Mouse (Mus musculus): Measurements from ENCODE around the gene Ccdc78. TPM values are rescaled to one million over a fixed set of nuclear protein-coding genes. Genes with fewer than 3 reads are reported as not detected.
A peak's percentile ranks its signal among the peaks of the same experiment; 100 is the strongest.

The Ccdc78 gene
- polyA plus RNA-seq, 1 experiment from 2014 or later = 0.18 TPM

DNA sequence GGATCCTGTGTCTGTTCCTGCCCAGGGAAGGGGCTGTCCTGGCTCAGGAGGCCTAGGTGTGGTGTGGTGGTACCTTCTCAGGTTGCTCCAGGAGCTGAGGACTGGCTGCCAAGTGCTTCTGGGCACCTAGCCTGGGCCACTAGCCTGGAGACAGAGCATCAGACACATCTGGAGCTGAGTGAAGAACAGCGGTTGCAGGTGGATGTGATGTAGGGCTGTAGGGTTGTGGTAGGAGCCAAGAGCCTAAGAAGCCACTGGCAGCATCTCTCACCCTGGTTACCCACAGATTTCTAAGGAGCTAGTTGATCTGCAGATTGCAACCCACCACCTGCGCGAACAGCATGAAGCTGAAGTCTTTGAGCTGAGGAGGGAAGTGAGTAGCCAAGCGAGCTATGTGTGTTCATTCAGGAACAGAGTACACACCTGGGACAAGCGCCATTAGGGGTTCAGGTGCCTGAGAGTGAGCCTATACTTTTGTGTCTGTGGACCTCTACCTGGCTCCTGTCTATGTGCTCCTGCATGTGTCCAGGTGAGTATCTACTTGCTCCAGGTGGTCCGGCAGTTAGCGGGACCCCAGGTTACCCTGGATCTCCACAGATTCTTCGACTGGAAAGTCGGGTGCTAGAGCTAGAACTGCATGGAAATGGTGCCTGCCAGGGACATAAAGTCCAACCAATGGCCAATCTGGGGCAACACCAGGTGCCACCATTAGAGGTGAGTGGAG, 563 bp downstream of the Ccdc78 start:
- peaks cover 22% of the 10 kb centered on the region for H3K4me1 ChIP-seq (ENCODE audit: control insufficient read depth, insufficient read depth, low read length)
- no peaks in the 10 kb centered on the region for H3K27me3 ChIP-seq (ENCODE audit: control insufficient read depth, insufficient read depth, low read length)
- no peak overlapping the region for H3K27ac ChIP-seq (replicated peaks; ENCODE audit: low read depth, low read length)
- no peak overlapping the region for H3K4me2 ChIP-seq (ENCODE audit: low read length)
- H3K4me3 ChIP-seq (replicated peaks; ENCODE audit: low read depth, low read length) = no peak overlapping the region
- DNase-seq = no peak
- ATAC-seq (ENCODE audit: low FRiP score, low TSS enrichment) = no peak
- no peaks in the 10 kb centered on the region for H3K9me3 ChIP-seq (ENCODE audit: control insufficient read depth, low read length)
- H3K36me3 ChIP-seq (ENCODE audit: control insufficient read depth, insufficient read depth, low read length) = peaks cover 35% of the 10 kb centered on the region
- WGBS = 90% methylated on average over 9 of the region's 9 CpGs
- H3K9ac ChIP-seq (replicated peaks; ENCODE audit: low read length) = no peak overlapping the region

DNA sequence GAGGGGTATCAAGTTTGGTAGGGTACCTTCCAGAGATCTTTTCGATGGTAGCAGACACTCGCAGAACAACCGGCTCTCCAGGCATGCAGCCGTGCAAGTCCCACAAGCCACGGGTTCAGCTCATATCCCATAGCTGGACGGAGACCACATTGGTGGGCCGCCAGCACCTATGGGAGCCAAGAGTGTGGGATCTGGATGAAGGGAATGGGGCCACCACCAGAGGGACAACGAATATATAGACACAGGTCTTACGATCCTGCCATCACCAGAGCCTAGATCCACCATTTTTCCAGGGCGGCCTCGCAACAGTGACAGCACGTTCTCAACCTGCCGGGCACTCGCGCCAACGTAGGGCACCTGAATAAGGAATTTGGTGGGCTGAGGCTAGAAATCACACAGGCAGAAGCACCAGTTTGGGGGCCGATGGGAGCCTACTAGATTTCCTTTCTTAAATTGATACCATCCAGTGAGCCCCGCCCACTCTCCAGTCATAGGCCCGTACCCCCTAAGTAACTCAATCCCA, 5.0 kb downstream of the Ccdc78 start:
- peak overlapping the region; percentile 76 for H3K9ac ChIP-seq (replicated peaks; ENCODE audit: low read length)
- WGBS = 27% methylated on average over 19 of the region's 19 CpGs
- H3K4me2 ChIP-seq (ENCODE audit: low read length) = peak overlapping the region; percentile 91
- no peaks in the 10 kb centered on the region for H3K9me3 ChIP-seq (ENCODE audit: control insufficient read depth, low read length)
- peaks cover 39% of the 10 kb centered on the region for H3K4me1 ChIP-seq (ENCODE audit: control insufficient read depth, insufficient read depth, low read length)
- ATAC-seq (ENCODE audit: low FRiP score, low TSS enrichment) = no peak
- peaks cover 13% of the 10 kb centered on the region for H3K36me3 ChIP-seq (ENCODE audit: control insufficient read depth, insufficient read depth, low read length)
- no peak for DNase-seq
- peak overlapping the region; percentile 73 for H3K4me3 ChIP-seq (replicated peaks; ENCODE audit: low read depth, low read length)
- peak overlapping the region; percentile 91; the same call in 1 of the 2 replicates for H3K27ac ChIP-seq (replicated peaks; ENCODE audit: low read depth, low read length)
- no peaks in the 10 kb centered on the region for H3K27me3 ChIP-seq (ENCODE audit: control insufficient read depth, insufficient read depth, low read length)

DNA sequence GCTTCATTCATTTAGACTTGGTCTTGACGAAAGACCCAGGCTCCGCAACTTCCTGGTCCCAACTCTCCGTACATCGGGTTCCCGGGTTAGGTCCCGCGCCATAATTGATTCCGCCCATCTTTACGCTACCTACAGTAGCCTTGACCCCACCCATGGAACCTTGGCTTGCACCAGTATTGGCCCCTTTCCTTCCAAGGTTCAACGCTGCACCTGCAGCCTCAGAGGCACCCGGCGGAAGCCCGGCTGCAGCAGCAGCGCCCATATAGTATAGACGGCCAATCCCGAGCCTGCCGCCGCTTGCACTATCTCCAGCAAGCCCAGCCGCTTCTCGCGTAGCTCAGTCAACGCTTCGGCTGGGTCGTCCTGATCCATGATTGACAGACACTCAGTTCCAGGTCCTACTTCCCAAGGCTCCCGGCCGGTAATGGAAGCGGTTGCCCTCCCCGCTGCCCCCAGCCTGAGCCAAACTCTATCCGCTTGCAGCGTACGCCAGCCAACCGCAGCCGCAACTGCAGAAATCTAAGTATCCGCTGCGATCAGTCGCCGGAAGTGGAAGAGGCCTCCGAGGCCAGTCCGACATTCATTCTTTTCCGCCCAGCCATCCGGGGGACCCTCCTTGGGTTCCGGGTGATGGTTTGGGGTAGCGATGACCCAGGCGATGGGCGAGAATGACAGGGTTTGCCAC, 5.6 kb downstream of the Ccdc78 start:
- Histone ChIP-seq H3K27me3 (ENCODE audit: control insufficient read depth, insufficient read depth, low read length) (no peaks in the 10 kb centered on the region), H3K27ac (replicated peaks; ENCODE audit: low read depth, low read length) (peak overlapping the region; percentile 91), H3K4me3 (replicated peaks; ENCODE audit: low read depth, low read length) (peak overlapping the region; percentile 73), H3K4me2 (ENCODE audit: low read length) (peak overlapping the region; percentile 91), H3K4me1 (ENCODE audit: control insufficient read depth, insufficient read depth, low read length) (peaks cover 45% of the 10 kb centered on the region), H3K9me3 (ENCODE audit: control insufficient read depth, low read length) (no peaks in the 10 kb centered on the region), H3K9ac (replicated peaks; ENCODE audit: low read length) (peak overlapping the region; percentile 76), H3K36me3 (ENCODE audit: control insufficient read depth, insufficient read depth, low read length) (peaks cover 13% of the 10 kb centered on the region)
- under 1% methylated on average over 45 of the region's 45 CpGs for WGBS
- DNase-seq (peak; percentile 92), ATAC-seq (ENCODE audit: low FRiP score, low TSS enrichment) (peak; percentile 62)

DNA sequence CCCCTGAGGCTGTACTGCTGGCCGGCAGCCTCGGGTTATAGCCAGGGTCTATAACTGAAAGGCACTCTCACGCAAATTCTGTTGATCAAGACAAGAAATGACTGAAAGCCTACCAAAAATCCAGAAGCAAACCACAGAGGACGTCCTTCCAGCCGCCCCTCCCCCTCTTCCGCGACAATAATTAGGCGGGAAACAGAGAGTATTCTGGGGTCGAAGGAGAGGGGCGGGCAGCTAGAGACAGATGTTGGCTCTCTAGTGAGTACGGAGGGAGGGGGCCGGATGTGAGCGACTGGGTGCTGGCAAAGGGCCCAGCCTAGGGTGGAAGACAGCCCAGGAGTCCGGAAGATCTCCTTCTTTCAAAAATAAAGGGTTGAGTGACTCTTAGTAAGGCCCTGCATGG, 6.2 kb downstream of the Ccdc78 start, which contains the start of gene Fam173a:
Gene Fam173a, minus strand, starts transcription at position 287 of the 400 bp plus-strand sequence.
- Histone ChIP-seq H3K4me3 (replicated peaks; ENCODE audit: low read depth, low read length) (peak within 1 kb of the TSS; percentile 73), H3K4me1 (ENCODE audit: control insufficient read depth, insufficient read depth, low read length) (peaks cover 46% of the 10 kb centered on the region), H3K36me3 (ENCODE audit: control insufficient read depth, insufficient read depth, low read length) (peaks cover 13% of the 10 kb centered on the region), H3K9me3 (ENCODE audit: control insufficient read depth, low read length) (no peaks in the 10 kb centered on the region), H3K4me2 (ENCODE audit: low read length) (peak within 1 kb of the TSS; percentile 91), H3K27ac (replicated peaks; ENCODE audit: low read depth, low read length) (peak within 1 kb of the TSS; percentile 91), H3K27me3 (ENCODE audit: control insufficient read depth, insufficient read depth, low read length) (no peaks in the 10 kb centered on the region), H3K9ac (replicated peaks; ENCODE audit: low read length) (peak within 1 kb of the TSS; percentile 76)
- under 1% methylated on average over 14 of the region's 14 CpGs for WGBS
- ATAC-seq (ENCODE audit: low FRiP score, low TSS enrichment) = peak; percentile 24; the same call in 1 of the 2 replicates
- peak; percentile 73 for DNase-seq

DNA sequence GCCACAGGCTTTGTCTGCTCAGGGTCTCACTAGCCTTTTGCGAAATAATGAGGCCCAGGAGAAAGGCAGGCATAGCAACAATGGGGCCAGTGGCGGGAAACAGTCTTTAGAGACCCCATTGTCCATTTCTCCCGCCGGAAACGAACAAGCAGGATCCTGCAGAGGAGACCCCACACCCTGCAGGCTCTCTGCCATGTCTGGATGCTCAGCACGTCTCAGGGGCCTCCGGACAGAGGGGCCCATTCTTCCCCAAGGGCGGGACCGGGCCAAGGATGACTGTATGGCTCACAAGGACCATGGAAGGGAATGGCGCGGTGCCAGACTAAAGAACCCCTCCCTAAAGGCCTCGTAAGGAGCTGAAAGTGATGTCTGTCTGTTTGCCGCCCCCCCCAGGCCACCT, 7.8 kb downstream of the Ccdc78 start:
- WGBS = 8% methylated on average over 13 of the region's 13 CpGs
- peaks cover 8% of the 10 kb centered on the region for H3K36me3 ChIP-seq (ENCODE audit: control insufficient read depth, insufficient read depth, low read length)
- H3K4me3 ChIP-seq (replicated peaks; ENCODE audit: low read depth, low read length) = no peak overlapping the region
- peak overlapping the region; percentile 55; the same call in 1 of the 2 replicates for H3K27ac ChIP-seq (replicated peaks; ENCODE audit: low read depth, low read length)
- H3K9ac ChIP-seq (replicated peaks; ENCODE audit: low read length) = no peak overlapping the region
- ATAC-seq (ENCODE audit: low FRiP score, low TSS enrichment) (no peak), DNase-seq (peak; percentile 54)
- peak overlapping the region; percentile 76 for H3K4me2 ChIP-seq (ENCODE audit: low read length)
- H3K4me1 ChIP-seq (ENCODE audit: control insufficient read depth, insufficient read depth, low read length) = peaks cover 46% of the 10 kb centered on the region
- H3K27me3 ChIP-seq (ENCODE audit: control insufficient read depth, insufficient read depth, low read length) = no peaks in the 10 kb centered on the region
- no peaks in the 10 kb centered on the region for H3K9me3 ChIP-seq (ENCODE audit: control insufficient read depth, low read length)

DNA sequence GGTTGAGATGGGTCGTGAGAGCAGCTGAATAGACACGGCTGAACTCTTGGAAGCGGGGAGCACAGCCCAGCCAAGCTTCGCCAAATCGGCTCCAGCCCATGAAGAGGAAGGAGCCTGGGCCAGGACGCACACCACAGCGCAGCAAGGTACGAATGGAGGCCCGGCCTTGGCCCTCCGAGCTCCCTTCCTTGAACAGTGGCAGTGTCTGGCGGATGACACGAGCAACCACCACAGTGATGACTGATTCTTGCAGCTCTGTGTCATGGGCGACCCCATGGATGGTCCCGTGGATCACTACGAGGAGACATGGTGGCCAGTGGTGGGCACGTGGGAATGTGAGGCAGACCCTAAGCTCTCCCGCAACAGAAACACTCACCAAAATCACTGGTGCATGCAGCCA, 8.6 kb downstream of the Ccdc78 start:
- Histone ChIP-seq H3K4me3 (replicated peaks; ENCODE audit: low read depth, low read length) (peak overlapping the region; percentile 46), H3K9ac (replicated peaks; ENCODE audit: low read length) (no peak overlapping the region; the same call in 1 of the 2 replicates), H3K9me3 (ENCODE audit: control insufficient read depth, low read length) (no peaks in the 10 kb centered on the region), H3K4me1 (ENCODE audit: control insufficient read depth, insufficient read depth, low read length) (peaks cover 46% of the 10 kb centered on the region), H3K27ac (replicated peaks; ENCODE audit: low read depth, low read length) (no peak overlapping the region), H3K27me3 (ENCODE audit: control insufficient read depth, insufficient read depth, low read length) (no peaks in the 10 kb centered on the region), H3K36me3 (ENCODE audit: control insufficient read depth, insufficient read depth, low read length) (0 out of 2 replicates have a peak, but pooled peaks cover under 1% of the 10 kb centered on the region), H3K4me2 (ENCODE audit: low read length) (peak overlapping the region; percentile 76)
- WGBS = 37% methylated on average over 17 of the region's 17 CpGs
- no peak for DNase-seq
- ATAC-seq (ENCODE audit: low FRiP score, low TSS enrichment) = no peak

DNA sequence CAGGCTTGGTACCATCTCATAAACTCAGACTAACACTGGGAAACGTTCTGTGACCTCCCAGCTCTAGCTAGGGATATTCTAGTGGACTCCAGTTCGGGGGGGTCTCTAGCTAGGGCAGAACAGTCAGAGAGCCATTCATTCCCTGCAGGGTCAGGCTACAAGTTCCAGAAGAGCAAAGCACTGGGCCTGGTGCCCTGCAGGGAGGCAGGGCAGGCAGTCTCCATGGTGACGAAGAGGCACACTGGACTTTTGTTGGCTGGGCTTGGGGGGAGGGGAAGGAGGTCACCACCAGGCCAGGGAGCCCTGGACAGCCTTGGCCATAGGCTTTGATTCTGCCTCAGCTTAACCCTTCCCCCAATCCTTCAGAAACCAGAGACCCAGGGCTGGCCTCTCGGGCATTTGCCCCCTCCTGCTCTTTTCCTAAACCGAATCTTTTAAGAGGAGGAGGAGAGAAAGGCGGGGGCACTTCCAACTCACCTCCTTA, 9.3 kb downstream of the Ccdc78 start, which contains the start of gene AC134908.4:
Gene AC134908.4, minus strand, starts transcription at position 51 of the 484 bp plus-strand sequence.
- no peaks in the 10 kb centered on the region for H3K27me3 ChIP-seq (ENCODE audit: control insufficient read depth, insufficient read depth, low read length)
- no peak for ATAC-seq (ENCODE audit: low FRiP score, low TSS enrichment)
- DNase-seq = no peak
- peak within 1 kb of the TSS; percentile 44; the same call in 1 of the 2 replicates for H3K9ac ChIP-seq (replicated peaks; ENCODE audit: low read length)
- 3% methylated on average over 6 of the region's 6 CpGs for WGBS
- 0 out of 2 replicates have a peak within 1 kb of the TSS, but pooled peaks have one; percentile 2 for H3K27ac ChIP-seq (replicated peaks; ENCODE audit: low read depth, low read length)
- no peaks in the 10 kb centered on the region for H3K9me3 ChIP-seq (ENCODE audit: control insufficient read depth, low read length)
- no peaks in the 10 kb centered on the region for H3K36me3 ChIP-seq (ENCODE audit: control insufficient read depth, insufficient read depth, low read length)
- H3K4me1 ChIP-seq (ENCODE audit: control insufficient read depth, insufficient read depth, low read length) = peaks cover 43% of the 10 kb centered on the region
- H3K4me3 ChIP-seq (replicated peaks; ENCODE audit: low read depth, low read length) = peak within 1 kb of the TSS; percentile 46
- peak within 1 kb of the TSS; percentile 76 for H3K4me2 ChIP-seq (ENCODE audit: low read length)

DNA sequence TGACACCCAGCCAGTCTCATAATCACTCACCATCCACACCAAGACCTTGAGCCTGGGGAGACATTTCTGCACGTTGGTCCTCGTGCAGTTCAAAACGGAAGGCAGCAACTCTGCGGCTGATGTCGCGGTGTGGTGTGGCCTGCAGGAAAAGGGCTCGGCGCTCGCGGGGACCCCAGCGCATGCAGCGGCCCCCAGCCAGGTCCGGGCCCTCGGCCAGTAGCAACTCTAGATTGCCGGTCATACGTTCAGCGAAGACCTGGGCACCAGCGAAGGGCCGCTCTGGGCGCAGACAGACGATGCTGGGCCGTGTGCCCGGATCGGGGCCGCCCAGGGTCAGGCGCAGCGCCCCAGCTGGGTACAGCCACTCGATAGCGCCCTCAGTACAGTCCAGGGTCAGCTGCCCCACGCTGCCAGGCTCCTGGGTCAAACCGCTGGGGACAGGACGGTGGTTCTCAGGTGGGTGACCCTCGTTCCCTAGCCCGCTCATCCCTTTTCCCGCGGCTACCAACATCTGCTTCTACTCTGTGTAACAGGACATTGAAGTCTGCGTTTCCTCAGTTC, 9.9 kb downstream of the Ccdc78 start:
- H3K4me2 ChIP-seq (ENCODE audit: low read length) = peak overlapping the region; percentile 76
- under 1% methylated on average over 37 of the region's 37 CpGs for WGBS
- ATAC-seq (ENCODE audit: low FRiP score, low TSS enrichment) (no peak), DNase-seq (no peak)
- peaks cover 37% of the 10 kb centered on the region for H3K4me1 ChIP-seq (ENCODE audit: control insufficient read depth, insufficient read depth, low read length)
- H3K27ac ChIP-seq (replicated peaks; ENCODE audit: low read depth, low read length) = 0 out of 2 replicates have a peak overlapping the region, but pooled peaks have one; percentile 2
- H3K9ac ChIP-seq (replicated peaks; ENCODE audit: low read length) = peak overlapping the region; percentile 44; the same call in 1 of the 2 replicates
- H3K36me3 ChIP-seq (ENCODE audit: control insufficient read depth, insufficient read depth, low read length) = no peaks in the 10 kb centered on the region
- no peaks in the 10 kb centered on the region for H3K27me3 ChIP-seq (ENCODE audit: control insufficient read depth, insufficient read depth, low read length)
- peak overlapping the region; percentile 46 for H3K4me3 ChIP-seq (replicated peaks; ENCODE audit: low read depth, low read length)
- H3K9me3 ChIP-seq (ENCODE audit: control insufficient read depth, low read length) = no peaks in the 10 kb centered on the region
